Mouse (Mus musculus) stomach, postnatal 0 days (tissue): ENCODE results near the gene Kctd15.

Experiments used
- CTCF ChIP-seq: IDR thresholded peaks from 2 replicates; pipeline ENCODE4 v1.5.1; 2016; ENCODE audit warnings: antibody characterized with exemption, low read depth, mild to moderate bottlenecking, moderate library complexity
- EP300 ChIP-seq: optimal IDR thresholded peaks from 2 replicates; pipeline ENCODE3; 2016; ENCODE audit warnings: antibody characterized with exemption

GRCm38 (mm10) chr7:34670778-34671177 is 14.2 kb upstream of the Kctd15 start:
- no peak for TF ChIP-seq CTCF
- no peak for TF ChIP-seq EP300
